Mouse (Mus musculus) ovary, postnatal 36 days (tissue): Measurements from ENCODE around the gene Defb29.

Source experiments
- DNase-seq: peaks from one replicate; pipeline ENCODE4 v3.0.0; 2022; ENCODE audit warnings: low spot score, mixed read lengths

Gene Defb29

DNA sequence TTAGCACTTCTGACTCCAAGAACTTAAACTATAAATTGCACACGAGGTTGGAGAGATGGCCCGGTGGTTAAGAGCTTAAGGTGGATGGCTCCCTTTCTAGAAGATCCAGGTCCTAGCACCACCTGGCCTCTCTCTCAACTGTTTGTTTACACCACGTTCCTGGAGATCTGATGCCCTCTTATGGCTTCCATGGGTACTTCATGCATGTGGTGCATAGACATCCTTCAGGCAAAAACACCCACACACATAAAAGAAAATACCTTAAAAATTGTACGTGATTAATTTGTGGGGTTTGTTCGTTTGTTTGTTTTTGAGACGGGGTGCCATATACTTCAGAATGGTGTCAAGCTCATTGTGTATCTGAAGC, 39.1 kb downstream of the Defb29 start:
- DNase-seq = no peak

DNA sequence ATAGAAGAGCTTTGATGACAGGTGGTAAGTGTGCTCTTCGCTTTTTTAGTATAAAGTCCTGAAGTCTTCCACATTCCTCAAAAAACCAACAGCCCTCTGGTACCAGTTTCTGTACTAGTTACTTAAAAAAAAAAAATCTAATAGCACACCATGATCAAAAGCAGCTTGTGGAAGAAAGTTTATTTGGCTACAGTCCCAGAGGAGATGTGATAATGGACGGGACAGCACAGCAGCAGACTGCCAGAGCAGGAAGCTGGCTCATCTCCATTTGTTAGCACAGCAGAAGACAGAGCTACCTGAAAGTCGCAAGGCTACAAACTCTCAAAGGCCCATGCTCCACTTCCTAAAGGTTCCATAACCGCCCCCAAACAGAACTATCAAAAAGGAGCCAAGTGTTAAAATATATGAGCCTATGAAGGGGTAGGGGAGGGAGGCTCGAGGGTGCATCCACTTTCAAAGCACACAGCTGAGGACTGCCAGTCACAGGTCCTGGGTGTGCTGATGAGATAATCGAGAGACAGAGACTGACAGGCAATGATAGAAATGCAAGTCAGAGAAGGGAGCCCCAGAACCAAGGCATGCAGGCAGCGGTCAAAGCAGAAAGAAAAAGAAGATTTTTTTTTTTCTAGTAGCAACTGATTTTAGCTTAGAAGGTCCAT, 39.6 kb downstream of the Defb29 start:
- no peak for DNase-seq

DNA sequence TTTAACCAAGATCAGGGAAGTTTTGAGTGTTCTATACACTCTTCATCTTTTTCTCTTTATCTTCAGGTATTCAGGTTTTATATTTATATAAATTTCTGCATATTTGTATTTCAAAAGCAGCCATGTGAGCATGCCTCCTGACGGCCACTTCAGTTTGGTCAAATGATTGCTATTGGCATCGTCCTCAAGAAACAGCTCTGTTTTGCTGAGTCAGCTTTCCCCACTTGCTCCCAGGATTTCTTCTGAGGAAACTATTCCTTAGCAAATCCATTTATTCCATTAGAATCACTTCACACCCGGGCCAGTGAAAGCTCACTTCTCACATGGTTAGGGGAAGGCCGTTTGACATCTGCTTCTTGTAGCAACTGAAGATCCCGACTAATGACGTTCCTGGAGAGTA, 41.9 kb downstream of the Defb29 start:
- no peak for DNase-seq

DNA sequence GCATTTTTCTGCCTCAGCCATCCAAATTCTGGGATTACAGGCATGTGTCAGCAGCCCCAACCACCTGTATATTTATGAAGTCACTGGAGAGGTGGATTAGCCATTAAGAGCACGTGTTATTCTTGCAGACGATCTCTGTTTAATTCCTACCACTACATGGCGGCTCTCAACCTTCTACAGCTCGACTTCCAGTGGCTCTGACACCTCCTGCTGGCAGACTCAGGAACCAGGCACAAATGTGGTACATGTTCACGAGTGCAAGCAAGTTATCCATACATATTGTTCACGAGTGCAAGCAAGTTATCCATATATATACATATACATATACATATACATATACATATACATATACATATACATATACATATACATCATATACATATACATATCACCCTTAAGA, 46.7 kb downstream of the Defb29 start:
- no peak for DNase-seq

DNA sequence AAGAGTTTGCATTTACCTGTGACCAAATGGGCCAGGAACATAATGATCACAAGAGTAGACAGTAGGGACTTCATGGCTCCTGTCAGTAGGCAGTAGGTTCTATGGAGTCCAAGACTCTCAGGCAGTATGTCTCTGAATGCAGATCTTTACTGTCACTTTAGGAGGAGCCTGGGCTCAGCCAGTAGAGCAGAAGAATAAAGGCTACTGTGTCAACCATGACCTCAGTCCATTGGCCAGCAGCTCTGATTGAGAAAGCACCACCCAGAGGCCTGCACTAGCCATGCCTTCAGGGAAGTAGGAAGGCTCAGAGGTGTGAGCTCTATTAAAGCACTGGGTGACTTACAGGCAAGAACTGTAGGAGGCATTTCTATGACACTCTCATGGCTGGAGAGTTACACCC, 49.9 kb downstream of the Defb29 start, which contains the start of gene Defb22:
TSS of gene Defb22 (minus strand) at position 101 of the 400 bp plus-strand sequence.
- DNase-seq = no peak
